ENCODE assay signal across 20 mouse cellular contexts in genomic region chr13:78178021-78178420, GRCm38 (mm10). TPM values are rescaled to one million over a fixed set of nuclear protein-coding genes. Genes with fewer than 3 reads are reported as not detected.
A peak's percentile ranks its signal among the peaks of the same experiment; 100 is the strongest.
DNase-seq lines count a peak whose midpoint lies in the region; ATAC-seq lines count a peak whose summit lies in the region.
"Had no signal": no experiment of that assay in that cellular context is flagged by ENCODE, and none has a peak within 500 bp of the region (broad histone marks: within the 10 kb centered on the region; RNA-seq: fewer than 3 reads in every experiment).

No protein-coding gene starts in this region.

- DNase-seq in gastrocnemius, adult 18-20 months (ENCODE audit: low spot score): no peak
- no peak for DNase-seq in thymus, postnatal 36 days
- no peak for DNase-seq in testis, postnatal 10 days (ENCODE audit: low spot score)
- DNase-seq: cerebellum, postnatal 14 days; gastrocnemius, postnatal 36 days; heart, postnatal 36 days; kidney, adult 11 months; kidney, postnatal 4 days; lung, embryonic 14.5 days; lung, postnatal 4 days had no signal

- ATAC-seq in heart, embryonic 13.5 days (ENCODE audit: extremely low read depth, insufficient number of reproducible peaks, low FRiP score, low TSS enrichment): no peak
- no peak for ATAC-seq in heart, embryonic 12.5 days (ENCODE audit: insufficient number of reproducible peaks, low FRiP score)
- ATAC-seq in forebrain, embryonic 12.5 days (ENCODE audit: low FRiP score): no peak
- no peak for ATAC-seq in hindbrain, embryonic 12.5 days (ENCODE audit: low FRiP score)
- ATAC-seq in midbrain, embryonic 12.5 days (ENCODE audit: low FRiP score, low read depth): no peak
- ATAC-seq: CD4-positive, CD25-positive, alpha-beta regulatory T cell, adult 4 months had no signal

- H3K9ac ChIP-seq in heart, embryonic 13.5 days: no peak overlapping the region
- no peak overlapping the region for H3K9ac ChIP-seq in heart, embryonic 12.5 days
- H3K9ac ChIP-seq in forebrain, embryonic 12.5 days: peak overlapping the region; percentile 77
- no peak overlapping the region; the same call in none of the 2 replicates for H3K9ac ChIP-seq in hindbrain, embryonic 12.5 days
- H3K9ac ChIP-seq in midbrain, embryonic 12.5 days (replicated peaks): peak overlapping the region; percentile 78
- H3K9ac ChIP-seq: lung, embryonic 14.5 days had no signal

- H3K36me3 ChIP-seq in heart, embryonic 13.5 days: no peaks in the 10 kb centered on the region
- H3K36me3 ChIP-seq in heart, embryonic 12.5 days: no peaks in the 10 kb centered on the region
- no peaks in the 10 kb centered on the region for H3K36me3 ChIP-seq in forebrain, embryonic 12.5 days (replicated peaks)
- H3K36me3 ChIP-seq in hindbrain, embryonic 12.5 days: no peaks in the 10 kb centered on the region
- H3K36me3 ChIP-seq in midbrain, embryonic 12.5 days: no peaks in the 10 kb centered on the region
- H3K36me3 ChIP-seq: G1E; heart, embryonic 10.5 days; limb, embryonic 10.5 days had no signal

- peak overlapping the region; percentile 62; the same call in 1 of the 2 replicates for H3K4me2 ChIP-seq in heart, embryonic 13.5 days
- H3K4me2 ChIP-seq in heart, embryonic 12.5 days: no peak overlapping the region
- H3K4me2 ChIP-seq in forebrain, embryonic 12.5 days: peak overlapping the region; percentile 61
- peak overlapping the region; percentile 69 for H3K4me2 ChIP-seq in hindbrain, embryonic 12.5 days (replicated peaks)
- peak overlapping the region; percentile 63 for H3K4me2 ChIP-seq in midbrain, embryonic 12.5 days (replicated peaks)
- H3K4me2 ChIP-seq: liver, embryonic 11.5 days; lung, embryonic 14.5 days had no signal

- H3K27me3 ChIP-seq in heart, embryonic 13.5 days (replicated peaks): peaks cover 95% of the 10 kb centered on the region
- peaks cover 70% of the 10 kb centered on the region for H3K27me3 ChIP-seq in heart, embryonic 12.5 days (replicated peaks)
- H3K27me3 ChIP-seq in forebrain, embryonic 12.5 days: peaks cover 60% of the 10 kb centered on the region
- peaks cover 16% of the 10 kb centered on the region for H3K27me3 ChIP-seq in hindbrain, embryonic 12.5 days
- H3K27me3 ChIP-seq in midbrain, embryonic 12.5 days: peaks cover 40% of the 10 kb centered on the region

- H3K4me3 ChIP-seq in heart, embryonic 13.5 days: no peak overlapping the region
- no peak overlapping the region for H3K4me3 ChIP-seq in heart, embryonic 12.5 days
- peak overlapping the region; percentile 47 for H3K4me3 ChIP-seq in forebrain, embryonic 12.5 days (replicated peaks)
- H3K4me3 ChIP-seq in hindbrain, embryonic 12.5 days: peak overlapping the region; percentile 41
- H3K4me3 ChIP-seq in midbrain, embryonic 12.5 days: peak overlapping the region; percentile 50
- H3K4me3 ChIP-seq: heart, embryonic 10.5 days; limb, embryonic 10.5 days had no signal

- H3K27ac ChIP-seq in heart, embryonic 13.5 days (replicated peaks): no peak overlapping the region
- H3K27ac ChIP-seq in heart, embryonic 12.5 days (ENCODE audit: poor library complexity, severe bottlenecking): no peak overlapping the region
- peak overlapping the region; percentile 98 for H3K27ac ChIP-seq in forebrain, embryonic 12.5 days
- H3K27ac ChIP-seq in hindbrain, embryonic 12.5 days: peak overlapping the region; percentile 91
- peak overlapping the region; percentile 96 for H3K27ac ChIP-seq in midbrain, embryonic 12.5 days (replicated peaks)
- H3K27ac ChIP-seq: heart, embryonic 10.5 days; limb, embryonic 10.5 days had no signal

- no peaks in the 10 kb centered on the region for H3K9me3 ChIP-seq in heart, embryonic 13.5 days
- H3K9me3 ChIP-seq in heart, embryonic 12.5 days (replicated peaks): no peaks in the 10 kb centered on the region
- H3K9me3 ChIP-seq in forebrain, embryonic 12.5 days: no peaks in the 10 kb centered on the region
- no peaks in the 10 kb centered on the region for H3K9me3 ChIP-seq in hindbrain, embryonic 12.5 days (replicated peaks)
- H3K9me3 ChIP-seq in midbrain, embryonic 12.5 days: no peaks in the 10 kb centered on the region
- H3K9me3 ChIP-seq: G1E; heart, embryonic 10.5 days; limb, embryonic 10.5 days had no signal

- peaks cover 19% of the 10 kb centered on the region for H3K4me1 ChIP-seq in heart, embryonic 13.5 days
- H3K4me1 ChIP-seq in heart, embryonic 12.5 days (replicated peaks): peaks cover 12% of the 10 kb centered on the region
- H3K4me1 ChIP-seq in forebrain, embryonic 12.5 days: peaks cover 29% of the 10 kb centered on the region
- H3K4me1 ChIP-seq in hindbrain, embryonic 12.5 days: peaks cover 21% of the 10 kb centered on the region
- H3K4me1 ChIP-seq in midbrain, embryonic 12.5 days: peaks cover 17% of the 10 kb centered on the region

- 0% methylated on average over 1 of the region's 1 CpGs for WGBS in heart, embryonic 13.5 days
- WGBS in heart, embryonic 12.5 days: 0% methylated on average over 1 of the region's 1 CpGs
- 0% methylated on average over 1 of the region's 1 CpGs for WGBS in forebrain, embryonic 12.5 days
- WGBS in hindbrain, embryonic 12.5 days: 0% methylated on average over 1 of the region's 1 CpGs
- 0% methylated on average over 1 of the region's 1 CpGs for WGBS in midbrain, embryonic 12.5 days

RNA-seq across cellular contexts. Expression of gene Nr2f1, which starts 21.5 kb away (rescaled TPM):
- 4.1 and 4.6 TPM in 2 replicates for polyA plus RNA-seq in heart, embryonic 13.5 days (2015; fragmentation: Nextera tagmentation; extraction: Ambion mirVana)
- polyA plus RNA-seq in heart, embryonic 12.5 days (2016; fragmentation: Nextera tagmentation; extraction: Ambion mirVana): 5.0 and 6.7 TPM in 2 replicates
- 86.3 and 113 TPM in 2 replicates for polyA plus RNA-seq in forebrain, embryonic 12.5 days (2016; fragmentation: Nextera tagmentation; extraction: Ambion mirVana)
- 64.7 and 88.3 TPM in 2 replicates for polyA plus RNA-seq in hindbrain, embryonic 12.5 days (2016; fragmentation: Nextera tagmentation; extraction: Ambion mirVana)
- polyA plus RNA-seq in midbrain, embryonic 12.5 days (2016; fragmentation: Nextera tagmentation; extraction: Ambion mirVana): 62.3 and 84.1 TPM in 2 replicates
- under 1 TPM; 0.64 to 0.83 TPM for total RNA-seq in gastrocnemius, adult 18-20 months (2021)
- polyA plus RNA-seq: CD4-positive, CD25-positive, alpha-beta regulatory T cell, adult 4 months had no signal

Comparison
In these comparisons a context has a peak if more than half of its experiments do, and no peak if none do; other contexts are left out.
1. H3K27ac ChIP-seq: peak in forebrain, embryonic 12.5 days (single experiment), hindbrain, embryonic 12.5 days (single experiment) and midbrain, embryonic 12.5 days (single experiment); none in heart, embryonic 13.5 days (single experiment) and heart, embryonic 12.5 days (single experiment).
2. H3K4me3 ChIP-seq: peak in forebrain, embryonic 12.5 days (single experiment), hindbrain, embryonic 12.5 days (single experiment) and midbrain, embryonic 12.5 days (single experiment); none in heart, embryonic 13.5 days (single experiment) and heart, embryonic 12.5 days (single experiment).
3. H3K9ac ChIP-seq: peak in forebrain, embryonic 12.5 days (single experiment) and midbrain, embryonic 12.5 days (single experiment); none in heart, embryonic 13.5 days (single experiment), heart, embryonic 12.5 days (single experiment) and hindbrain, embryonic 12.5 days (single experiment).